Mouse (Mus musculus): ENCODE measurements around the gene Cphx2. TPM values are rescaled to one million over a fixed set of nuclear protein-coding genes. Genes with fewer than 3 reads are reported as not detected.

Gene Cphx2
- not detected for total RNA-seq (2023)

DNA sequence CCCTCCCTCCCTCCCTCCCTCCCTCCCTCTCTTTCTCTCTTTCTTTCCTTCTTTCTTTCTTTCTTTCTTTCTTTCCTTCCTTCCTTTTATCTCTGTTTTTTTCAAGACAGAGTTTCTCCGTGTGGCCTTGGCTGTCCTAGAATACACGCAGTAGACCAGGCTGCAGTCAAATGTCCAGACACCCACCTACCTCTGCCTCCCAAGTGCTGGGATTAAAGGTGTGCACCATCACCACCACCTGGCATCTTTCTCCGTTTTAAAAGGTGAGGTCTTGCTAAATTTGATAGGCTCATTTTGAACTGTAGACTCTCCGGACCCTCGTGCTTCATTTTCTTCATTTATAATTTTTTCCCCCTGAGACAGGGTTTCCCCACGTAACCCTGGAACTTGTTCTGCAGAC is at the start of gene Cphx2:
Gene Cphx2 (plus strand): TSS at position 301 of the 400 bp plus-strand sequence.

DNA sequence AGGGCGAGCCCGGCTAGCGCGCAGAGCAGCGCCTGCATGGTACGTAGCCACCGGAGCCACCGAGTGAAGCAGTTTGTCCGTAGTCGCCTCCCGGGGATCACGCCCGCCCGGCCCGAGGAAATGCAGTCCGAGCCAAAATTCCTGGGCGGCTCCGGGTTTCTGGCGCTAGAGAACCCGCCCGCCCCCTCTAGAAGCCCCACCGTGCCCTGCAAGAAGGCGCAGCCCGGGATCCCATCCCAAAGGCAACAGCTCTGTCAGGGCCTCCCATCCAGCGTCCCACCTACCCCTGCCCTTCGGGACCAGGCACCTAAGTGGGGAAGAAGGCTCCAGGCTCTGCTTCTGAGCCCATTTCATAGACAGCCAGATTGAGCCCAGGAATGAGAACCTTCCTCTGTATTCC is 38.7 kb upstream of the Cphx2 start, which contains the start of gene Gm9780:
Gene Gm9780 (minus strand): TSS at position 101 of the 400 bp plus-strand sequence.

DNA sequence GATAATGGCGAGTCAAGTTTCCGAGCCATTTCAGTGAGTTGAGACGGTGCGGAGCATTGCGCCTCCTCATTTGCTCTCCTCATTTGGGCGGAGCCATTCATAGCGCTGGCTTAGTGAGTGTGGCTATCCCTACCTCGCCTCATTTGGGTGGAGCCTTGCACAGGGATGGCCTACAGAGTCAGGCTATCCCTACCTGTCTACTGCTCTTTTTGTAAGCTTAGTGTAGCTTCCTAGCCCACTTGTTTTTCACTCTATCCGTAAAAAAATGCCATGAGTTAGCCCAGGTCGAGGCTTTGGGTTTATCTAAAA is 14.0 kb upstream of the Cphx2 start, which contains the start of gene Tmem254c:
Gene Tmem254c (minus strand): TSS at position 31 of the 309 bp plus-strand sequence.

GRCm38 (mm10) chr14:26081997-26082396 is 681 bp downstream of the Cphx2 start, which contains the start of gene Cphx3:
TSS of gene Cphx3 (plus strand) at chr14:26082297.

DNA sequence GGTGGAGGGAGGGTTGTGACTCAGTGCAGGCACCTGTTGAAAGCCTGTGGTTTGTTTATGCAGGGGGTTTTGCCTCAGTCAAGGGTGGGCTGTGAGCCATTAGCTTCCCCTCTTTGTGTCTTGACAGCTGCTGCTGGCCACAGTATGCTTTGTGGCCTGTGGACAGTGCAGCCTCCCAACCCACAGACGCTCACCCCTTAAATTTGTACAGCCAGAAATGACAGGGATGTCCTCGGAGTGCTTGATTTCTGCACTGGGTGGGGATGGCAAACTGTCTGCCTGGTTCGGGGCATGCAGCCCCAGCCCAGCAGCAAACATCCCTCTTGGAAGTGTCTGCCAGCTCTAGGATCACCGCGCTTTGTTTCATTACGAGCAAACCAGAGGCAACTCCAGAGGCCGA is 36.8 kb downstream of the Cphx2 start, which contains the start of gene Duxbl2:
Gene Duxbl2 (plus strand): TSS at position 200 of the 400 bp plus-strand sequence.

Other genes with a start within 250 kb of the Cphx2 start
- 10 to 100 TPM; 87.6 to 89.9 TPM for gene Anxa11, start 239.4 kb upstream of the Cphx2 start, total RNA-seq (2023)
- not detected for gene Plac9a, start 178.4 kb upstream of the Cphx2 start, total RNA-seq (2023)
- 10 to 100 TPM in 1 of 2 experiments, 1 to 10 TPM in 1; 5.3 to 10.8 TPM for gene Tmem254a, start 153.8 kb upstream of the Cphx2 start, total RNA-seq (2023)
- not detected for gene Cphx1, start 143.2 kb upstream of the Cphx2 start, total RNA-seq (2023)
- not detected for gene Duxbl1, start 102.9 kb upstream of the Cphx2 start, total RNA-seq (2023)
- not detected for gene Gm9780, start 38.8 kb upstream of the Cphx2 start, total RNA-seq (2023)
- gene Tmem254c, start 14.2 kb upstream of the Cphx2 start, total RNA-seq (2023), result 10 to 100 TPM; 20.5 to 21.6 TPM
- gene Cphx3, start 781 bp downstream of the Cphx2 start, total RNA-seq (2023), result not detected
- gene Duxbl2, start 36.8 kb downstream of the Cphx2 start, total RNA-seq (2023), result under 1 TPM in 1 of 2 experiments, not detected in 1; 0.35 TPM
- not detected for gene Plac9b, start 101.0 kb downstream of the Cphx2 start, total RNA-seq (2023)
- gene Tmem254b, start 125.5 kb downstream of the Cphx2 start, total RNA-seq (2023), result 1 to 10 TPM; 5.4 to 6.5 TPM
- not detected for gene Duxbl3, start 176.4 kb downstream of the Cphx2 start, total RNA-seq (2023)

Data from T-cell, adult 66 days (primary cell).